Mouse (Mus musculus): ENCODE data around the gene Il4ra.

Gene Il4ra

DNA sequence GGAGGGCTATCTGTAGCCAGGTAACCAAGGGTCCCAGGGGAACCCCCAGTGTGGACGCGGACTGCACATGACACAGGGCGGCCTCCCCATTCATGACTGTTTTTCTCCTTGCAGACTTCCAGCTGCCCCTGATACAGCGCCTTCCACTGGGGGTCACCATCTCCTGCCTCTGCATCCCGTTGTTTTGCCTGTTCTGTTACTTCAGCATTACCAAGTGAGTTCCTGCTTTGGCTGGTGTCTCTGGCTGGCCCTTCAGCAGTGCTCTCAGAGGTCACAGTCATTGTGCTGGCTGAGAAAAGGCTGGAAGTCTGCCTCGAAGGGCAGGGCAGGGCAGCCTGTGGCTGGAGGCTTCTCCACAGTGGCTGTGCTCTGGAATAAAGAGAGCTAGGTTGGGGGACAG is 20.8 kb downstream of the Il4ra start:
- no peak for DNase-seq (ENCODE audit: low spot score)

DNA sequence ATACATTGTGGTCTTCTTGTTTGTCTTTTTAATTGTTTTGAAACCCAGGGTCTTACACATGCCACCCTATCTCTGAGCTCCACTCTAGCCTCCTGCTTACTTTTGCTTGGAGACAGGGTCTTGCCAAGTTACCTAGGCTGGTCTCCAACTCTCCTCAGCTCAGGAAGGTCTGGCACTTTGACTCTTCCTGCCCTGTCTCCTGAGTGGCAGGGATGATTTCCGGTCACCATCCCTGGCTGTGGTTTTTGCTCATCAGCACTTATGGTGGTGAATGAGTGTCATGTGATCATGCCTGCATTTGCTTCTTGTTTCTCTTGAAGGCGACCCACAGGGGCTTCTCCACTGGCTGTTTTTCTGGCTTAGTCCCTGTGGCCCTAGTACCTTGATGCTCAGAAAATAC is 21.9 kb downstream of the Il4ra start:
- DNase-seq (ENCODE audit: low spot score): no peak

DNA sequence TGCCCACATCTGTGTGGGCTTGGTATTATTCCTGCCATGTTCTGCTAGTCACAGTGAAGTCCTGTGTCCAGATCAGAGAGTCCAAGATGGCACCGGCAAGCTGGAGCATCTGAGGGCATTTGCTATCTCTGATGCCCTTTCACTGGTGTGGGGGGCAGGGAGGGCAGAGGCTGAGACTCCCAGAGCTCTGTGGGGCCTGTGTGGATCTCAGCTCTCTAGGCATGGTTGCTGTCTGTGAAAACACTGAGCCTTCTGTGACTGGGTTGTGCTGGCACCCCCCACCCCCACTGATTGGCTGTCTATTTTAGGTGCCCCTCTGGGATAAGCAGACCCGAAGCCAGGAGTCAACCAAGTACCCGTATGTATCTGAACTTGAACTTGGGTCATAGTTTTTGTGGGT is 22.9 kb downstream of the Il4ra start:
- no peak for DNase-seq (ENCODE audit: low spot score)

DNA sequence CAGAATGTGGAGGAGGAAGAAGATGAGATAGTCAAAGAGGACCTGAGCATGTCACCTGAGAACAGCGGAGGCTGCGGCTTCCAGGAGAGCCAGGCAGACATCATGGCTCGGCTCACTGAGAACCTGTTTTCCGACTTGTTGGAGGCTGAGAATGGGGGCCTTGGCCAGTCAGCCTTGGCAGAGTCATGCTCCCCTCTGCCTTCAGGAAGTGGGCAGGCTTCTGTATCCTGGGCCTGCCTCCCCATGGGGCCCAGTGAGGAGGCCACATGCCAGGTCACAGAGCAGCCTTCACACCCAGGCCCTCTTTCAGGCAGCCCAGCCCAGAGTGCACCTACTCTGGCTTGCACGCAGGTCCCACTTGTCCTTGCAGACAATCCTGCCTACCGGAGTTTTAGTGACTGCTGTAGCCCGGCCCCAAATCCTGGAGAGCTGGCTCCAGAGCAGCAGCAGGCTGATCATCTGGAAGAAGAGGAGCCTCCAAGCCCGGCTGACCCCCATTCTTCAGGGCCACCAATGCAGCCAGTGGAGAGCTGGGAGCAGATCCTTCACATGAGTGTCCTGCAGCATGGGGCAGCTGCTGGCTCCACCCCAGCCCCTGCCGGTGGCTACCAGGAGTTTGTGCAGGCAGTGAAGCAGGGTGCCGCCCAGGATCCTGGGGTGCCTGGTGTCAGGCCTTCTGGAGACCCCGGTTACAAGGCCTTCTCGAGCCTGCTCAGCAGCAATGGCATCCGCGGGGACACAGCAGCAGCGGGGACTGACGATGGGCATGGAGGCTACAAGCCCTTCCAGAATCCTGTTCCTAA is 24.0 kb downstream of the Il4ra start:
- DNase-seq (ENCODE audit: low spot score): no peak

DNA sequence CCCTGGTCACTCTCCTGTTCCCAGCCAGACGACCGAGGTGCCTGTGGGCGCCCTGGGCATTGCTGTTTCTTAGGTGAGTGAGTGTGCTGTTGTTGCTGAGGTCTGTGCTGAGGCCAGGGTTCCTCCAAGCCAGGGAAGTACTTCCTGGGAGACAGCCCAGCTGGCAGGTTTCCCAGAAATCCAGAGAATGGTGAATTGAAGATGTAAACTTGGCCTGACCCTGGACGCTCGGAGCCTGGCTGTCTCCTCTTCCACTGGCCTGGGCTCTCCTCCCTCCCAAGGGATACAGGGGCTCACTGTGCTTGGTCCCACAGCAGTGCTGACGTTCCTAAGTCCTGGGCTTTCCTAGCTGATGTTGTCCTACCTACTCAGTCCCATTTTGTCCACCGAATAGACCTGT is 25.1 kb downstream of the Il4ra start:
- DNase-seq (ENCODE audit: low spot score): no peak

DNA sequence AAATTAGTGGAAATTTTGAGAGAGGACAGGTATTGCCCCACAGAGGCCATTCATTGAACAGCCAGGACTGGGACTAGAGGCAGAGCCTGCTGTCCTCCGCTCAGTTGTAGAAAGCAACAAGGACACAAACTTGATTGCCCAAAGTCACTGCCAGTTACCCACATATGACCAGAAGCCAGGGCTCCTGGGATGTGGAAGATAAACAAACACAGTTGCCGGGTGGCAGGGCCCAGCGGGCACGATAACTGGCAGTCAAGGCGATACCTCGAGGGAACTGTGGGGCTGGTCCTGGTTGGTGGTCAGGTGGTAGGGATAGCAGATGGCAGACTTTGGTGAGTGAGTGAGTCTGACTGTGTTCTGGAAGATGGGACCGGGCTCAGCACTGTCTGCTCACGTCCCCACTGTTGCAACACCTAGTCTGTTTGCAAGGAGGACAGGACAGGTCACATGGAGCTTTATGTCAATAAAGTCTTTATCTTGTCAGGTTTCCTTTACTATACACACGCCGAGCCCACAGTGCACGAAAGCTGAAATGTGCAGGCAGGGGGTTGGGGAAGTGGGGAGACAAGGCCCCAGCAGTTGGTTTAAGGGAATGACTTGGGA is 25.7 kb downstream of the Il4ra start:
- DNase-seq (ENCODE audit: low spot score): no peak

DNA sequence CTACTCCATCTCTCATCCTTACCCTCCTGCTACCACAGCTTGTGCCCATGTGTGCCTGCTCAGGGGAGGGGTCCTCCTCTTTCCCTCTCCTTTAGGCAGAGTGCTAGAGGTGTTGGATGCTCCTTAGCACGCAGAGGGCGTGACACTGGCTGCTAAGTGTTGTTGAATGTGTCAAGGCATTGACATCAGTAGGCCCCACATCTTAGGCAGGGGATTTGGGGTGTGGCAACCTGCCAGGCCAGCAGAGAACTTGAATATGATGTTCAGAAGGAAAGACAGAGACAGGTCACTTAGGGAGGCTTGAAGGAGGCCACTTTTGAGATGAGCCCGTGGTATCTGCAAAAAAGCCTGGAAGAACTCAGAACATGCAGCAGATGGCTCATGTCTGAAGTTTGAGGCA is 26.2 kb downstream of the Il4ra start:
- DNase-seq (ENCODE audit: low spot score): no peak

DNA sequence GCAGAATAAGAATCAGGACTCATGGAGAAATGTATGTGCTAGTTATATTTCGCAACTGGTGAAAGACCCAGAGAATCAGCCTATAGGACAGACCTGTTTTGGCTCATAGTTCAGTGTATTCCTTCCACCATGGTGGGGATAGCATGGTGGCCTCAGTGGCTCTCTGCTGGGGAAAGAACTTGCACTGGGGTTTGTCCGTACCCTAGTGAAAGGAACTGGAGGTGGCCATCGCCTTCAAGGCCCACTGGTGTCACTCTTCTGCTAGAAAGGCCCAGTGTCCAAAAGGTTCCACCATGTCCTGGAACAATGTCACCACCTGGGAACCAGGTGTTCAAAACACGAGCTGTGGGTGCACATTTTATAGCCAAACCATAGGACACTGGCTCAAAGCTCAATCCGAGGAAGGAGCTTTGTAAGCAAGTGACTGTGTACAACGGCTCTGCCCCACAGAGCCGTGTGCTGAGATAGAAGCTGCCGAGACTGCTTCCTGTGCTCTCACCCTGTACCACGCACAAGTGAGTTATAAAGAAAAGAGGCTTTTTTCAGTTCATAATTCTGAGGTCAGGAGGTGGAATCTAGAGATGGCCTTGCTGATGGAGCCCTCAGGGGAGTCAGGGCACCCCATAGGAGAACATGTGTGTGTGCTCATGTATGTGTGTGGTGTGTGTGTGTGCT is 27.8 kb downstream of the Il4ra start:
- no peak for DNase-seq (ENCODE audit: low spot score)

DNA sequence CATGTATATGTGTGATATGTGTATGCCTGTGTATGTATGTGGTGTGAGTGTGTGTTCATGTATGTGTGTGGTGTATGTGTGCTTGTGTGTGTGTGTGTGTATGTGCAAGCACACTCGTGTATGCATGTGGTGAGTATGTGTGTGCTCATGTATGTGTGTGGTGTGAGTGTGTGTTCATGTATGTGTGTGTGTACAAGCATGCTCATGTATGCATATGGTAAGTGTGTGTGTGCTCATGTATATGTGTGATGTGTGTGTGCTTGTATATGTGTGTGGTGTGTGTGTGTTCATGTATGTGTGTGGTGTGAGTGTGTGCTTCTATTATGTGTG is 28.3 kb downstream of the Il4ra start:
- DNase-seq (ENCODE audit: low spot score): no peak

DNA sequence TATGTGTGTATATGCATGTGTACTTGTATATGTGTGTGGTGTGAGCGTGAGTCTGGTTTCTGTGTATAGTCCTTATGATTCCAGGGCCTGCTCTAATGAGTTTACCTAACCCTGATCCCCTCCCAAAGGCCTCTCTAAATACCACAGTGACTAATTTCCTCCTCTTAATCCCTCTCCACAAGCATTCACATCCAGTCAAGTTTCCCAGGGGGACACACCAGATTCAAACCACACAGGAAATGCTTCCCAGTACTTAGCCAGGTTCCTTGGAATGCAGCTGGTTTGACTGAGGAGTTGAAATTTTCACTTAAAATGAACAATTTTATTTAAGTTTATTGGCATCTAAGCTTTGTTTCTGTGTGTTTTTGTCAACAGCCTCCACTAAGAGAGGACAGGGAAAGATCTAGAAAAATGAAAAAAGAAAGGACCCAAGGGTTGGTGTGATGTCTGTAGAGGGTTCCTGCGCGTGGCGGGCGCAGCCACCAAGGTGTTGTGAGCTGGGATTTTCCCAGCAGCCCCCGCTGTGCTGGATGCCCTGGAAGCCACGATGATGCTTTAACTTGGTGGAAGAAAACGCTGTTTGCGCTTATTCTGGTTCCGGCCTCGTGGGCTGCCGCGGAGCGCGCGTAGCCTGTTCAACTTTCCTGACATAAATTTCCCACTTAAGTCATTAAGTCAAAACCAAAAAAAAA is 28.9 kb downstream of the Il4ra start:
- DNase-seq (ENCODE audit: low spot score): no peak

DNA sequence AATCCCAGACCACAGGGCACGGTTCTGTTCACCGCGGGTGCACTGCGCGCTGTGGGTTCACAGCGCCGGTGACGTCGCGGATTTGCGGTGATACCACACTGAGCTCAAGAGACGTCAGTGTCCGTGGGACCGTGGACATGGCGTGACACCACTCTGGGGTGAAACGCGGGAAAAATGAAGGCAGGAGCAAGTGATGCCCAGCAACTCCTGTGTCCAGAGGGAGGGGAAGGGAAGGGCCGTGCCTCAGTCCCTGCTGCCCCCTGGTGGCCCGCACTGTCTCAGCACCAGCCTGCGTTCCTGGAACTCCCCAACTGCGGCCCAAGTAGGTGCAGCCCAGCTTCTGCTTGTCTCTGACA is 29.4 kb downstream of the Il4ra start:
- DNase-seq (ENCODE audit: low spot score): peak; percentile 92

DNA sequence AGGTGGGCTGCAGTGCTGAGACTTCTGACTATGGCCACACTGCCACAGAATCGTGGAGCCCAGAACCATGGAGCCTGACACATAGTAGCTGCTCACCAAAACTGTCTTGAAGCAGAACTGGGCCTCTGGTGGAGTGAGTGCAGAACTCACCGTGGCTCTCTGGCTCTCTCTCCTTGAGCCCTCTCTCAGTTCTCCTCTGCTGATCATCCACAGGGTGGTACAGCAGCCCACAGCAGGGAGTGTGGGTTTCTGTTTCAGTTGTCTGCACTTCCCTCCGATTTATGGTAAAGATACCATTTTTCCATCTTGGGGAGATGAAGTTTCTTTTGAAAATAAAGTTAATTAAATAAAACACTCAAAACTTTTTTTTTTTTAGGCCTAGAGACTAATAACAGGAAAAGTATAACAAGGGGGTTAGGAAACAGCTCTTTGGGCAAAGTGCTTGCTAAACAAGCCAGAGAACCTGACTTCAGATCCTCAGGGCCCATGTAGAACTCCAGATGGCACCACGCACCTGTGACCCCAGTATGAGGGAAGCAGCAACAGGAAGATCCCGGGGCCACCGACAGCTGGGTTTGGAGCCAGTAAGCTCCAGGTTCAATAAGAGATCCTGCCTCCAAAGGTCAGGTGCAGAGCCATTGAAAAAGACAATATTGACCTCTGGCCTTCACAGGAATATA is 31.5 kb downstream of the Il4ra start:
- no peak for DNase-seq (ENCODE audit: low spot score)

DNA sequence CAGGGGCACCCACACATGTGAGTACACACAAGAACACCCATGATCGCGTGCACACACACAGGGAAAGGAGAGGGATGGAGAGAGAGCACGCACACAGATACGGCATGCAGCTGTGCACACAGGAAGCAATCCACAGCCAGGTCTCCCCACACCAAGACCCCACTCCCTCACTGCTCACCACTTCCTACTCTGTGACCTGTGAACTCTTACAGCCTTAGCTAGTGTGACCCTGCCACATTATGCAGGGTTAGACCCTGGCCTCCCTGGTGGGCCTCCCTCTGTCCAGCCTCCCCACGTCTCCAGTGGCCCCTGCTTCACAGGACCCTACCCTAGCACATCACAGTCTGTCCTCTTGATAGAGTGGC is 32.1 kb downstream of the Il4ra start:
- no peak for DNase-seq (ENCODE audit: low spot score)

DNA sequence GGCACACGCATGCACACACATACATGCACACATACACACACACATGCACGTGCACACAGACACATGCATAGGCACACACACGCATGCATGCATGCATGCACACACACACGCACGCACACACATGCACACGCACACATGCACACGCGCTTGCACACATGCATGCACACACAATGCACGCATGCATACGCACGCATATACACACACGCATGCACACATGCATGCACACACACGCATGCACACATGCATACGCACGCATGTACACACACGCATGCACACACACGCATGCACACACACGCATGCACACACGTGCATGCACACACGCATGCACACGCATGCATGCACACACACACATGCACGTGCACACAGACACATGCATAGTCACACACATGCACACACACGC is 34.4 kb downstream of the Il4ra start:
- DNase-seq (ENCODE audit: low spot score): no peak

DNA sequence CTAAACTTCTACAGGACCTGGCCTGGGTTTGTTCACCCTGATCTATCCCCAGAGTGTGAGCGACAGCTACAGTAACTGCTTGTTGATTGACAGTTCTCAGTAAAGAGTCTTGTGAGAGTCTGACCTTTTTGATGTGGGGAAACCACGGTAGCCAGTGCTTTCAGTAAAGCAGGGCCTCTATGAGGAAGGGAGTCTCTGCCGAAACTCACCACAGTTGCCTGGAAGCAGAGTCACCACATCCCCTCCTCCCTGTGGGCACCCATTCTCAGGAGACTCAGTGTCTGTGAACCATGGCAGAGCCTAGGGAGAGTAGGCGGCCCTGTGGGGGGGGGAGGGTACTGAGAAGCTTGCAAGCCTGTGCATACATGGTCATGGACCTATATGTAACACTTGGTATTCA is 36.8 kb downstream of the Il4ra start:
- DNase-seq (ENCODE audit: low spot score): no peak

DNA sequence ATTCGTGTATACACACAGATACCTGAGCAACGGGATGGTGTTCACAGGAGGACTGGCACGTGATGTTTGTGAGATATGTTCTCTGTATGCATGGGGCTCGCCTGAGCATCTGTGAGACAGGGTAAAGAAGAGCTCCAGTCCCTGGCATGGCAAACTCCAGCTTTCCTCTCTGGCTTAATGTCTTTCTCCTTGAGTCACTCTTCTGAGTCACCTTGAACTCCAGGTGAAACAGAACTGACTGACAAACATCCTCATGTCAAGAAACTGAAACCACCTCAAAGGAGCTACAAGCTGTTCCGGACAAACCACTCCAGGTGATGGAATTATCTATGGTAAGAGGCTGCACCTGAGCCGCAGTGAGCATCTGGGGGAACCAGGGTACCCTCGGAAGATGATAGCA is 38.0 kb downstream of the Il4ra start:
- no peak for DNase-seq (ENCODE audit: low spot score)

DNA sequence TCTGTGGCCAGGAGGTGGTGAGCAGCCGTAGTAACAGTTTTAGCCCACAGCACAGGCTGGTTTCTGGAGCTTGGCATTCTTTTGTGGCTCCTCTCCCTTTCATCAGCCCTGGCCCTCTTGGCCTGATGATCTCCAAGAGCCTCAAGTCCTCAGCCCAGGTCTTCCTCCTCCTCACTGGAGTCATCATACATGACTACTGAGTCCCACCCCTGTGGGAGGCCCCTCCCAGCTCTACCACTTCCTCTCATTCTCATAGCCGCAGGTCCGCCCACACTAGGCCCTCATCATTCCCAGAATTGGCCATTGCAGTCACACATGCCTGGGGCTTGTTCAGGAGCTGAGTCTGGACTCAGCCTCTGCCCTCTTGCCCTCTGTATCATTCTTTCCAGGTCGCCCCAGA is 41.9 kb downstream of the Il4ra start:
- no peak for DNase-seq (ENCODE audit: low spot score)

DNA sequence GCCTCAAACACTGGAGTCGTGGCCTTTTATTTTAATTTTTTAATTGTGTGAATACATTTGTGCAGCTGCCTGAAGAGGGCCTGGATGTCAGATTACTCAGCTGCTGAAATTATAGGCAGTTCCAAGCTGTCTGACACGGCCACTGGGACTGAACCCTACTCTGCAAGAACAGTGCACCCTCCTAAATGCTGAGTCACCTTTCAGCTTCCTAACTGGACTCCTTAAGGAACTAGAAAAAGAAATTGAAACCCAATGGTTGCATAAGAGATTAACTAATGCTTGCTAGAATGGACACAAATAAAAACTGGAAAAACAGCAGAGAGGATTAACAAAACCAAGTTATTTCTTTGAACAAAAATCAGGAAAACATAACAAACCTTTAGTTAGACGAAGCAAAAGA is 44.5 kb downstream of the Il4ra start:
- no peak for DNase-seq (ENCODE audit: low spot score)

DNA sequence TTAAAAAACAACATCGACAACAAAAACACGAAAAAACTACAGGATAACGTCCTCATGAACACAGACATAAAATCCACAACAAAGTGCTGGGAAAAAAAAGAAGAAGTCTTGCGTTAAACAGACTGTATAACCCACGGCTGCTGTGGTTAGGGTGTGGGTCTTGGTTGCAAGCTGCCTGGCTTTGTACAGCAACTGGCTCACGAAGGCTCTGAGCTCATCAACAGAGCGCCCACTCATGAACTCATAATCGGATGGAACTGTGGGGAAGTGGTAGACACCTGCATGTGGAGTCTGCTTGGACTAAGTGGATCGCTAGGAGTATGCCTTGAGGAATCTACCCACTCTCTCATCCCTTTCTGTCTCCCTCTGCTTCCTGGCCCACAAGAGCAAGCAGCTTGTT is 45.2 kb downstream of the Il4ra start:
- no peak for DNase-seq (ENCODE audit: low spot score)

DNA sequence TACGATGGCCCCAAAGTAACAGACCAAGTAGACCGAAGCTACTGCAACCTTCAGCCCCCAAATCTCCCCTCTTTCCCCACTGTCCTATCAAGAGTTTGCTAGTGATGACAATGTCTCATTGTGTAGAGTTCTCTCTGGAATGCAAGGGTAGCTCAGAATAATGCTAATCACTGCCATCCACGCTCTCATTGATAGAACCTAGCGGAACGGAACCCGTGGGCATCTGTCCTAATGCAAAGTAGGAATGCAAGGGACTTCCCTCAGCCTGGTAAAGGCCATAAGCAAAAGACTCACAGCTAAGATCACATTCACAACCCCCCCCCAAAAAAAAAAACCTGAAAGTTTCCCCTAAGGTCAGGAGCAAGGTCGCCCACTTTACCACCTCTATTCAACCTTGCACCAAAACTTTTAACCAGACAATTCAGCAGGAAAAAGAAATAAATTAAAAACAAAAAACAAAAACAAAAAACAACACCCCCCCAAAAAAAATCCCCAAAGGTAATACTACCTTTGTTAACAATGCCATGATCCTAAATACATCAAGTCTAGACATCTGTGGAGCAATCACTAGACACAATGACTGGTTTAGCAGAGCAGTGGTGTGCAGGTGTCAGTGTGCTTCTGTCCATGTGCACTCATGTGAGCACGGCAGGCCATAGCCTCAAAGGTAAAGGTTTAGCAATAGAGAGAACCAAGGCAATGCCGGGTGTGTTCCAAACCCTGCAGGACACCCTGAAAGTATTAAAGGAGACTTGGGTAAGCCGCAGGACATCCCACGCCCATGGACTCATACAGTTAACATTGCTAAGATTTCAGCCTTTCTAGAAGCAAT is 45.8 kb downstream of the Il4ra start:
- DNase-seq (ENCODE audit: low spot score): no peak

DNA sequence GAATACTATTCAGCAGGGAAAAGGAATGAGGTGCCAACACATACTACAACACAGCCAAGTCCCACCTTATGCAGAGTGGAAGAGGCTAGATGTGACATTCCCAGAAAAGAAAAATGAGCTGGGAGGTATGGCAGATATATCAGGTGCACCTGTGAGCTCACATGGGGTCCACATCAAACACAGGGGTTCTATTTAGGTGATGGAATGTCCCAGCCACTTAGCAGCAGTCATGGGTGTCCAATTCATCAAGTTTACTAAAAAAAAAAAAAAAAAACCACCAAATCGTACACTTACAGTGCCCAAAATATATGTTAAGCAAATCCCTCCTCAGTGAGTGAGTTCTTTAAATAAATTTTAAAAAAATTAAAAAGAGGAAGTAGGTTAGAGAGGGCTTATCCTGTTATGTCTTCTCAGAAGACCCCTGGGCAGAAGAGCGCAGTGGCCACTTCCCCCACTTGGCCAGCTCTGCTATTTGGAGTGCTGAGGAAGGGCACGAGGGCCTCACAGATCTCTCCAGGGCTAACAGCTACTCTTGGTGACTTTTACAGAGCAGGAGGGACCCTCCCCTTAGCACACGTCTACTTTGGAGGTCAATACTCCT is 47.6 kb downstream of the Il4ra start:
- no peak for DNase-seq (ENCODE audit: low spot score)
